Mouse (Mus musculus): ENCODE measurements at regions not wholly inside any gene's neighbourhood (a gene's known extent, or its start where the extent isn't known, plus 50 kb on each side); places are given as distances from the start of the nearest gene placed in this dataset.

DNA sequence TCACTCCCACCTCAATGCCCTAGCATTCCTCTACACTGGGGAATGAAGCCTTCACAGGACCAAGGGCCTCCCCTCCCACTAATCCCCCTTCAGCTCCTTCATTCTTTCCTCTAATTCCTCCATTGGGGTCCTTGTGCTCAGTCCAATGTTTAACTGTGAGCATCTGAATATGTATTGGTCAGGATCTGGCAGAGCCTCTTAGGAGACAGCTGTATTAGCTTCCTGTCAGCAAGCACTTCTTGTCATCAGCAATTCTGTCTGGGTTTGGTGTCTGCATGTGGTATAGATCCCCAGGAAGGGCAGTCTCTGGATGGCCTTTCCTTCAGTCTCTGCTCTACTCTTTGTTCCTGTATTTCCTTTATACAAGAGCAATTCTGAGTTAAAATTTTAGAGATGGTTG lies 426.8 kb upstream of the 2610001J05Rik start:
- DNase-seq = no peak

DNA sequence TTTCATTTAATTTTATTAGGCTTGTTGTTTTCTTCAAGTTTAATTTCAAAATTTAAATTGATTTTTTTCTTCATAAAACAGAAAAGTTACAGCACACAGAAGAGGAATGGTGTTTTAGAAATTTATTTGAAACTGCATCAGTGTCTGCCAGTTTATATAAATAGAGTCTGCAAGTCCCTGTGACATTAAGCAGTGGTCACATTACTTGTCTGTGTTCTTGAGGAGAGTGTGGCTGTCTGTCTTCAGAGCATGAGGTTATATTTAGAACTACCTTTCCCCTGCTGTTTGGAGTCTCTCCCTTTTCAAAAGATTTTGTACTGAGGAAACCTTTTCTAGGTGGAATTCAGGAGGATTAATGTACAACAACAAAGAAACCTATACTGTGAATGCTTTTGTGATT lies 426.1 kb upstream of the 2610001J05Rik start:
- DNase-seq = no peak

DNA sequence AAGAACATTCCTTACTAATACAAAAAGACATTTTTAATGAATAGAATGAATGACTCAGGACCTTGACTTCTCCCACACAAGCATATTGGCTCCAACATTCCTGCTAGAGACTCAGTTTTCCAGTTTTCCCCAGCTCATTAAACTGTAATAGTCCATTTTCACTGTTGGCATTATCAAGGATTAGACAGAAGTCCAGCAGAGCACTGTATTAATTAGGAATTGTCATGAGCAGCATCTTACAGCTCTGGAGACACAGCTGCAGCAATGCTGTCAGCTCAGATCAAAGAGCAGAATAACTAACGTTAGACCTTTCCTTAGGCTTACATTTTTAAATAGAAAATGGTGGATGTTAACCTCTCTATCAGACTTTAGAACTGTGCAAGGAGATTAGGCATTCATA lies 419.5 kb upstream of the 2610001J05Rik start:
- no peak for DNase-seq

DNA sequence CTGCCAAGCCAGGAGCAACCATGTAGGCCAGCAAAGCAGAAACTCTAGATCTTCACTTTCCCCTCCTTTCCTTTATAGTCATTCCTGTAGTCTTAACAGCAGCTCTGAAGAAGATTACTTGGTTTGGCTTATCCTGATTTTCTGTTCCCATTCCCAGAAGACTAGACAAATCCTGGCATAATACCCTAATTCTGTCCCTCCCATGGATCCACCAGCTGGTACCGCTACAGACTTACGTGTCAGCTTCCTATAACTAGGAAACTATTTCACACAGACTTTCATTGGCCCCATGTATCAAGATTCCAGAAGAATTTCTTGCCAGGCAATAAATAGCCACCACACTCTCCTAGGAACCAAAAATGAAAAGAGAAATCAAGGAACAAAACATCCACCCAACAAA lies 410.2 kb upstream of the 2610001J05Rik start:
- DNase-seq = no peak

DNA sequence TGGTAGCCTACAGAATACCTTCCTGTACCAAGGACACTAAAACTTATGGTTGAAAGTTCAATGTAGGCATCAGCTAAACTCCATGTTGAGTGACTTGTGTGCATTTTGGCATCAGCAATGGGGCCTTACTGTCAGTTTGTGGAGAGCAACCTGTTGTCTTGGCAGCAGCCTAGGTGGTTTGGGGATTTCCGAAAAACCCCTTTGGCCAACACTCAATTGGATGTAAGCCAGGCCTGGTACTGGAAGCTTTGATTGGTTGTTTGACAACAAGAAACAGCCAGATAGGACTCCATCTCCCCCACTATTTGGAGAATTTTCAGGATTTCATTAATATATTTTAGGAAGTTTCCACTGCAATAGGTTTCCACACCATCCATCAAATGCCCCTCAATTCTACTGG lies 390.6 kb upstream of the 2610001J05Rik start:
- no peak for DNase-seq

DNA sequence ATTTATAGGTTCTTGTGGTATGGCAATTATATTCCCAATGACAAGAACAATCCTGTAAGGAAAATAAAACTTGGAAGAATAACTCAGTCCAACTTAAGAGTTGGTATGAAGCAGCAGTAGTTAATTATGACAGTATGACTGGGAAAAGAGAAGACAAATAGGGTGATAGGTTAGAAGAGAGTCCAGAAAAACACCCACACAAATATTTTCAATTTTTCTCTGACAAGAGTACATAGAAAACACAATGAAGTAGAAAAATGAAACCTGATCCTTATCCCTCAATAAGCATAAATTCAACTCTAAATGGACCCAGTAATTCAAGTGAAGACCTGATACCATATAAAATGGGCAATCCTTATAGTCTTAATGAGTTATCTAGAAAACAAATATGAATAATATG lies 369.0 kb upstream of the 2610001J05Rik start:
- no peak for DNase-seq

DNA sequence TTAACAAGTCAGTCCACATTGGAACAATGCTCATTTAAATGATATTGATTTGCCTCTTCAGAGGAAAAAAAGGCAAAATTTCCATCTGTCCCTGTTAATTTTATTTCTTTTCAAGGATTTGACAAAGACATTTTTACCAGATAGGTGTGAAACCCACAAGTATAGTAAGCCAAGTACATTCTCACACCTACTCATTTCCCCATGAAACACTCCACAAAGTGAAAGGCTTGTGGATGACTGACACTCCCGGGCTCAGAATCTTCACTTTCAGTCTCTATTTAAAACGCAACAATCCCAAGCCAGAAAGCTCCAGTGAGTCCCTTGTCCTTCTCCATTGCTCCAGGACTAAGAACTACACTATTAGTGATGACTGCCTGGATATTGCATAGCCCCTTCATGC lies 367.8 kb upstream of the 2610001J05Rik start:
- no peak for DNase-seq

DNA sequence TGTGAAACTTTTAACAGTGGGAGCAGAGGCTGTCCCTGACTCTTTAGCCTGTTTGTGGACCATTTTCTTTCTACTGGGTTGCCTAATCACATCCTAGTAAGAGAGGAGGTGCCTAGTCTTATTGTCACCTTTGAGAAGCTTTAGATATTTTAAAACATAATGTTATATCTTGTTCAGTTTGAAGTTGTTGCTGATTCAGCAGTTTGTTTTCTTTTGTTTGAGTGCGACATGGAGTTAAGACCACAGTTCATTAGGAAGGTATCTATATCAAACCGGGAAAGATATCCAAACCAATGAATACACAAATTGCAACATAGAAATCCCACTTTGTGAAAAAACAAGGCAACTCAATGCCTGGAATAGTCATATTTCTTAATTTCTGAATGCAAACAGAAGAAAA lies 359.5 kb upstream of the 2610001J05Rik start:
- no peak for DNase-seq

DNA sequence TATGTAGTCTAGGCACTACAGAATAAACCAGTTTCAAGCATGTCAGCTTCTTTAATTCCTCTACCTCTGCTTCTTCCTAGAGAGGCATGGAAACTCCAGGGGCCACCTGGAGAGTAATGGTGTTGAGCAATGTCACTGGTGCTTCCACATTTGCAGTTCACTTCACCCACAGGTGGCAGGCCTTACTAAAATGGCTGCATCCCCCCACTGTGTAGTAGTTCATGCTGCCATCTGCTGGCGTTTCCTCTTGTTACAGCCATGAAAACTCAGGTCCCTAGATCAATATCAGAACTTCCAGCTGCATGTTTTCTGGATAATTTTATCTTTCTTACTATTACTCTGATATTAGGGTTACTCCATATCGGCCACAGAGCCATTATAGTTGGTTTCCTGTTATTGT lies 336.2 kb upstream of the 2610001J05Rik start:
- peak; percentile 10 for DNase-seq

DNA sequence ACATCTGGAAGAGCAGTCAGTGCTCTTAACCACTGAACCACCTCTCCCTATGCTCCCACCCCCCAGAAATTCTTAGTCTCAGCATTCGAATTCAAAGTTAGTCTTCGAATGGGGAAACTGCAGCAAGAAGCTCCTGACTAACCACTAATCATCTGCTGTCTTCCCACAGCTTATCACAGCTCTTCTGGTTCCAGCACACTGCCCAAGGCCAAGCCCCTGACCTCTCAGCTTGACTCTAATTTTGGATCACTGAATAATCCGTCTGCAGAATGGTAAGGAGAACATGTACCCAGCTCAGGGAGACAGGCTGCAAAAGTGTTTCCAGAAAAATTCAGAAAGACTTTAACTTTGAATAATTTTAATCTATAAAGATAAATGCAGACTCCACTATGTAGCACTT lies 325.8 kb upstream of the 2610001J05Rik start:
- DNase-seq = peak; percentile 62

DNA sequence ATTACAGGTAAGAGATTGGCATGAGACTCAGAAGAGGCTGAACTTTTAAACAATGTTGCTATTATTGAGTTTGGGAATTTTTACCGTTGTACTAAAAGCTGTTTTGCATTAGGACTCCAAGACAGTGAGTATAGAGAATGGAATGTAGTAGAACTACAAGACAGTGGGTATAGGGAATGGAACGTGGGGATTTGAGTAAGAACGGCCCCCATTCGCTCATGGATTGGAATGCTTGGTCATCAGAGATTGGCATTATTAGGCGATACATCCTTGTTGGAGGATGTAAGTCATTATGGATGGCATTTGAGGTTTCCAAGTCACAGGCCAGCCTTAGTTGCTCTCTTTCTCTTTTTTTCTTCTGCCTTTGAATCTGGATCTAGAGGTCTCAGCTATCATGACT lies 324.0 kb upstream of the 2610001J05Rik start:
- DNase-seq = no peak

DNA sequence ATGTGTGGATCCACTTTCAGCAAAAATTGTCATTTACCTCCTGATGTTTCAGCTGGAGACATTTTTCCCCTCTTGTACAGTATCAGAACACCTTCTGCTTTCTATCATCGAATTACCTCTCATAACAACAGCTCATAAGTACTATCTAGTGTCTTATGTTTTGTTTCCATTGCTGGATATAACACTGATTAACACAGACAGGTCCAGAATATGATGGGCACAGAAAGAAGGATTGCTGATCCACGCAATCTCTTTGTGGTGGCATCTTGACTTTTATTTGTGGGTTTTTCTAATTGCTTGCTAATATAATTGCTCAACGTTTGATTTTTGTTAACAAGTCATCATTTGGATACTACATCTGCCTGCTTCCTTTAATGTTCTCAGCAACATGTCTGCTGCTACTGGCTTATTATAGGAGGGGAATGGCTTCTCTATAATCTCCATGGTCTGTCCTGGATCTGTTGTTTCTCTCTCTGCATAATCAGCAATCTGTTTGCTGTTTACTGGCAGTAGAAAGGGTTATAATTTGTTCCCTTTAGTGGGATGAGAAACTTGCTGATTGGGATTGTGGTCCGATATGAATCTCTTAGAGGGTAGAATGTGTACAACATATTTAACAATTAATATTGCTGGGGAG lies 320.2 kb upstream of the 2610001J05Rik start:
- no peak for DNase-seq

DNA sequence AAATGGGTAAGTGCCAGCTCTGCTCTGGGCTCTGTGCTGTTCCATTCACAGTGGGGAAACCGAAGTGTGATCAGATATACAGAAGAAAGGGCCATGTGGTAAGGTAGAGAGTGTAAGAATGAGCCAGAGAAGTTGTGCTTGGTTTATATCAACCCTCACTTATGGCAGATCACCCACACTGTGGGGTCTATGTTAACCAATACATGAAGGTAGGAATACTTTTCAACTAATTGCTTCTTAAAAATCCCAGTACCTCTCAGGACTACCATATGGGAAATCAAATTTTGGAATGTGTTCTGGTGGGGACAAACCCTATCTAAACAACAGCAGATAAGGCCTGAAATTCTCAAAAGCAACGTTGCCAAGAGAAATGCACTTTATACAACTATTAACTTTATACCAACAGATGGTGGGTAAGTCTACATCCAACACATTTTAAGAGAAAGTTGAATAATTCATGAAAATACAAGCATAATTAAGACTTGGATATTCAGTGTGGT lies 314.7 kb upstream of the 2610001J05Rik start:
- DNase-seq = no peak

DNA sequence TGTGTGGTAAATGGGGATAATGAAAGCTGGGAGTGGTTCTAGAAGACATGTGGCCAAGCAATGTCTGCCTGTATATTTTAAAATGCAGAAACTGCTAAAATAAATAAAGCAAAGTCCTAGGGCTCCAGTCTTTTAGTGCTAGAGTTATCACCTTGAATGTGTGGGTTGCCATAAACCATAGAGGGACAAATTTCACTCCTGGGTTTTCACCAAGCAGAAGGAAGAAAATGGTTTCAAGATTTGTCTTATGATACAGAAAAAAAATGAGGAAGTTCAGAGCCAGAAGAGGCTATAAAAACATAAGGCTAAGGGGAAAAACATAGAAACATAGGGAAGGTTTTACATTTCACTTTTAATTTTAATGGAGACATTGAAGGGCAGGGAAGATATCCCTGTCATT lies 276.1 kb upstream of the 2610001J05Rik start:
- DNase-seq = no peak

DNA sequence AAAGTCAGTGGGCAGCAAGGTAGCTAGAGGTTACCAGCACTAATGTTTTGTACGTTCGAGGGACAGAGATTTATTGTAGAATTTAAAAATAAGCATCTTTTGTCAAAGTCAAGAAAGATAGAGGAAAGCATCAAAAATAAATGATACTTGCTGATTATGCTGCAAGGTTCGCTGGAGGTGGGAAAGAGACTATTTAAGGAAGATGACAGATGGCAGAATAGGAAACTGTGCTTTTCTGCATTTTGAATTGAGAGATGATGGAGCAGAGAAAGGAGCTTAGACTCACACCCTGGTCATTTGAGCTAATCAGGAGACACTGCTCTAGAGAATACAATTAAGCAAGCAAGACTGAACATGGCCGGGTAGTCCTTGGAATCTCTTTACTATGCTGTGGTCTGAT lies 275.1 kb upstream of the 2610001J05Rik start:
- no peak for DNase-seq

DNA sequence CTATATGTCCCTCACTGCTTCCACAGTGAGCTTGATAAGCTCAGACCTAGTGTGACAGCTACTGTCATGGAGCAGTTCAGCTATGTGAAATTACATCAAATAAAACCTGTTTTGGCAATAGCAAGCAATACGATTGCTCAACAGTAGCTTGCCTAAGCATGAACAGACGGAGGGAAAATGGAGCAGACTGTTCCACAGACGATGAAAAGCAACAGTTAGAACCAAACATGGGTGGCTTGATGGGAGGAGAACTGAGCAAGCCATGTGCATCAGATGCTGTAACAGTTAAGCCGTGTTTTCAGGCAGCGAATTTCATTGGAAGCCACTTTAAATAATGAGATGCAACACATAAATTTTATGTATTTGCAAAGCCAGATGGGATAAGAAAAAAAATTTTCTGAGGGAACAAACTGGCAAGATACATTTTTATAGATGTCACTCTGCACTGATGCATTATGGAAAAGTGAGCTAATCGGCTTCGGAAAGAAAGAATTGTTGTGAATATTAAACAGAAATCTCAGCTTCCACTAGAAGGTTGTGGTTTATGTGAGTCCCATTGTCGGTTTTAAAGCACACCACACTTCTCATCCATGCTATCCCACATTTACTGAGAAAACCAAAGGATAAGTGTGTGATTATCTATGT lies 270.9 kb upstream of the 2610001J05Rik start:
- DNase-seq = no peak

DNA sequence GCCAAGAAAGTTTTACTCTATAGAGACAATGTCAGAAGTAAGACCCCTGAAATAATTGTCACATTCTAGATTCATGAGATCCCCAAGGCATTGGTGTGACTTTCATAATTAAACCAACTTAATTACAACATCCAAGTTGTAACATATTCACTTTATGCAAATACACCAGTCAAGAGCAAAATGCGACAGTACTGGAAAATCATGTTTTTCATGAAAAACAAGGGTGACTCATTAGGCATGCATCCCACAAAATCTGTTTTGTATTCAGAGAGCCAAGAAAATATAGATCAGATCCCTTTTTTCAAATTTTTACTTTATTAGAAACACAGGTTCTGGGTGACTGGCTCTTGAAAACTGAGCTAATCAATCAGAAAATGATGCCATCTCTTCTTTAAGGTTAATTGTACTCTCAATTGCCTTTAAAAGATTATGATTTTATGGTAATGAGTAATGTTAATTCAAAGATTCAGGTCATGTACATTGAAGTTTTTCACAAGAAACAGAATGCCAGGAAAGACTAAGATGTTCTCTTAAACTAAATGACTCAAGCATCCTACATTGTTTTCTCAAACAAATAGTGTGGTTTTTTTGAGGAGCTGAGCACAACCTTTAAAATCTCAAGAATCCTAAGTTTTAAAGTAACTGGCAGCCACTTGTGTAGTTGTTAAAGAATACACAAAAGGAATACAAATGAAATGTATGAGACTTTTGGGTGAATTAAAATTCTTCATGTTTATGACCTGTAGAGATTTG lies 259.2 kb upstream of the 2610001J05Rik start:
- DNase-seq = no peak

DNA sequence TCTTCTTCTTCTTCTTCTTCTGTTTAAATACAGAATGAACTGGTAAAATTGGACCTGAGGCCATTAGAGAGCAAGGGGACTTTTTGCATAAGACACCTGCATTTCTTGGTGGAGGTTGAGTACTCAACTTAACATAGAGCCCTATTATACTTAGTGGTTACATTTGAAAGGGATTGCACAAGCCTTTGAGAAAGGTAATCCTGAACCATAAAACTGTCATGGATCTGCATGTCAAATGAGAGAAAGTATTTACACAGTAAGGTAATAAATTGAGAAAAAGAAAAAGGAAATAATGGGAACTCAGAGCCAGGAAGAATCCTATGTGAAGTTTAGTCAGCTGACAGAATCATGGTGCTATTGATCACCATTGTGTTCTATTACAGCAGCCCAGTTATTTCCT lies 258.1 kb upstream of the 2610001J05Rik start:
- no peak for DNase-seq

DNA sequence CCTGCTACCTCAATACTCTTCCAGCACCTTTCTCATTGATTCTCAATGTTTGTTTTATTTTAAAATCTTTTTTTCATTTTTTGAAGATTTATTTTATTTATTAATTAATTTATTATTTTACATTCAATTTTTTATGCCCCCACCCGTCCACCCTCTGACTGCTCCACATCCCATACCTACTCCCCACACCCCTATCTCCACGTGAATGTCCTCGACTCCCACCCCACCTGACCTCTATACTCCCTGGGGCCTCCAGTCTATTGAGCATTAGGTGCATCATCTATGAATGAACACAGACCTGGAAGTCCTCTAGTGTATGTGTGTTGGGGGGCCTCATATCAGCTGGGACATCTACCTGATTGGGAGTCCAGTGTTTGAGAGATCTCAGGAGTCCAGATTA lies 251.0 kb upstream of the 2610001J05Rik start:
- no peak for DNase-seq

DNA sequence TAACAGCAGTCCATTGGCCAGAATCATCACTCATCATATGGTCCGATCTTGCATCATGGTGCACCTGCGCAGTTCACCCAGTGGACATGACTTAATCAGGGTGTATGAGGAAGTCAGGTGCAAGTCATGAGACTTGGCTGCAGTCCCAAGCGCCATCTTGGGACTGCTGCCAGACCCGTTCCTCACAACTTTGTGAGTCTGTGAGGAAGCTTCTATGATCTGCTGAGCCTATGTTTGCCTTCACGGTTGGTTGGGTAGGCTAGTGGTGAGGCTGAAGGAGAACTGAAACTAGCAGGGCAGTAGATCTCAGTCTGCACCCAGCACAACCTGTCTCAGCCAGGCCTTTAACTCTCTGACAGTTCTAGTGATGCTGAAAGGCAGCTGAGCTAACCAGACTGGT lies 250.2 kb upstream of the 2610001J05Rik start:
- DNase-seq = no peak

DNA sequence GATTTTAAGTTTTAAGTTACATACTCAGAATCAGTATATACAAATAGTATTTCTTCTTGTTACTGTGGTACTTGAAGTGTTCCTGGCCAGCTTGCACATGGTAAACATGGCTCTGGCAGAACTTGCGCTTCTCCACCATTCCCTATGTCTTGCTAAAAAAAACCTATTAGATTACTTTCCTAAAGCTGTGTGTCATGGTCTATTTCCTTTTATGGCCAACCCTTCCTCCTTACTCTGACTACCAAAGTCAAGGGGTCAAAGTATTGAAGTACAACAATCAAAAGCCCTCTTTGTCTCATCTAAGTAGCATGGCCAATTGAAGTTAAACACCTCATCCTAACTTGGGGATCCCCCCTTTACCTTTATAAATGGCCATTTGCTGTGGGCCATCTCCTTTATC lies 223.6 kb upstream of the 2610001J05Rik start:
- DNase-seq = no peak

DNA sequence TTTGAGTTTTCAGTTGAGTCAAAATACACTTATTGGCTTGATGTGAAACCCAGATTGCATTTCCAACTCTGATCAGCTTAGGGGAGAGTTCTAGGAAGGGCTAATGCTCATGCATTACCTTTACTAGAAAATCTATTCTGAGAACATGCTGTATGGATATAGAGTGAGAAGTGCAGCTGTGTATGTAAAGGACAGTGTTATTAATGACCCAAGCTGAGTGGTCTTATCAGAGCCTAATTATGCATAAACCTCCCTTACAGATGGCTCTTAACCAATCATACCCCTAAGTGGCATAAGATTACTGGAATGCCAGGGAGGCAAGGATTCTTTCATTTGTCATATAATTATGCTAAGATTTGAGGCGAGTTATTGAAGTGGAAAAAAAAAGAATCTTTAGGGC lies 210.6 kb upstream of the 2610001J05Rik start:
- no peak for DNase-seq

DNA sequence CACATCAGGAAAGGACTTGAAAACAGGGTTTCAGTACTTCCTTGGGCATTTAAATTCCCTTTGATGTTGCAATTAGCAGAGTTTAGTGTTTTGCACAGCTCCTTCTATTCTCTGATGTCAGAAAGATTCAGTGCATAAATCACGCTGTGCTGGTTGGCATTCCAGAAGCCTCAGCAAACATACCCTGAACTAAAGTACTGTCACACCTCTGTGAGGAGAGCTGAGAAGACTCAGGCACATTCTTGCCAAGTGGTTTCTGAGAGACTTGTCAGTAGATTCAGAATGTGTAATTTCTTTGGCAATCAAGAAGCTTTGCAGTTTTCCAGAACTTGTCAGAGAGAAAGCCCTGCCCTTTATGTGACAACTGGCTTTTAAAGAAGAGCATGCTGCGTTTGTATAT lies 192.4 kb upstream of the 2610001J05Rik start:
- DNase-seq = no peak

DNA sequence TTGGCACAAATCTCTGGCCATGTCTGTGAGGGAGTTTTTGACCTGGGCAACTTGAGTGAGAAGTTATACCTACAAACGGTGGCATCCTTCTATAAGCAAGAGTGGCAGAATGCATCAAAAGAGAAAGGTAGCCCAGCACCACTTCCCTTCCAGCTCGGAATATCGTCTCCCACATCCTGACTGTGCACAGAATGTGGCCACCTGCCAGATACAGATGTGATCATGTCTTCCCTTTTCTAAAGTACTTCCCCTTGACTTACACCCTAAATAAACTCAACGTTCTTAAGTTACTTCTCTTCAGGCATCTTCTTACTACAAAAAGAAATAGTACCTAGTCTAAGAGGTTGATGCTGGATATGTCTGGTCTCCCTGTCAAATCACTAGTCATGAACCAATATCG lies 175.2 kb upstream of the 2610001J05Rik start:
- DNase-seq = no peak
